10 mouse cellular contexts compared by ENCODE assay signal in genomic region chr6:54802348-54802747, GRCm38 (mm10). TPM values are rescaled to one million over a fixed set of nuclear protein-coding genes. Genes with fewer than 3 reads are reported as not detected.
A peak's percentile ranks its signal among the peaks of the same experiment; 100 is the strongest.
DNase-seq lines count a peak whose midpoint lies in the region.
"Had no signal": no experiment of that assay in that cellular context is flagged by ENCODE, and none has a peak within 500 bp of the region (broad histone marks: within the 10 kb centered on the region; RNA-seq: fewer than 3 reads in every experiment).

No protein-coding gene starts in this region.

- DNase-seq in layer of hippocampus, adult 8-10 months (ENCODE audit: low spot score in 2 of 2), result peak; percentile 58 to 67
- no peak for DNase-seq in layer of hippocampus, adult 11-12 months (ENCODE audit: low spot score)
- peak; percentile 77 for DNase-seq in brain, embryonic 18.5 days (ENCODE audit: low read depth, low spot score)
- peak; percentile 54 for DNase-seq in cerebellum, adult 8-10 months
- peak; percentile 37 to 45 for DNase-seq in layer of hippocampus, postnatal 36 days
- no peak for DNase-seq in gastrocnemius, adult 8-10 months (ENCODE audit: low spot score in 2 of 2)
- no peak for DNase-seq in kidney, adult 8-10 months
- DNase-seq: kidney, postnatal 10 days; lung, postnatal 4 days; thymus, postnatal 25 days had no signal

RNA-seq across cellular contexts. Expression of gene Znrf2, which starts 14.4 kb away (rescaled TPM):
- 10 to 100 TPM; 20.1 to 33.5 (median 22.8) TPM for total RNA-seq in layer of hippocampus, adult 8-10 months (2022)
- total RNA-seq in layer of hippocampus, postnatal 36 days (2021), result 10 to 100 TPM; 23.0 to 23.6 TPM
- 10 to 100 TPM; 13.0 to 18.4 (median 16.1) TPM for total RNA-seq in gastrocnemius, adult 8-10 months (2022)

Comparison
In these comparisons a context has a peak if more than half of its experiments do, and no peak if none do; other contexts are left out.
1. DNase-seq: peak in layer of hippocampus, adult 8-10 months (2 of 2), brain, embryonic 18.5 days (single experiment), cerebellum, adult 8-10 months (single experiment) and layer of hippocampus, postnatal 36 days (2 of 2); none in layer of hippocampus, adult 11-12 months (single experiment), gastrocnemius, adult 8-10 months (0 of 2) and kidney, adult 8-10 months (0 of 2).